In the genomic region with DNA sequence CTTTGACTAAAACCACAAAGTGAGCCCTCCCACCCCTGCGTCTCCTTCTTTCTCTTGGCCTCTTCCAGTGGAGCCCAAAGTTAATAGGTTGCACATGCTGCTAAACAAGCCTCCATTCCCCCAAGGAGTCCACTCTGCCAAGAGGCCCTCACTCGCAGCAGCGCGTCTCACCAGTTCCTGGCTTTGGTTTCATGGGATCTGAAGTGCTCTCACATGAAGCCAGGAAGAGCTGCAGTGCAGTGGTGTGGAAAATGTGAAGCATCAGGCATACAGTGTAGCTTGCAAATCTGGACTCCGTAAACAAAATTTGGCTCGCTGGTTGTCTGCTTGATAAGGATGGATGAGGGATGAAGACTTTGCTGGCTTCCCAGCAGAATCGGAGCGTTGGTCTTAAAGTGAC, we compare ENCODE assay signal across 9 mouse cellular contexts.
DNase-seq lines count a peak whose midpoint lies in the region.
"Had no signal": no experiment of that assay in that cellular context is flagged by ENCODE, and none has a peak within 500 bp of the region (broad histone marks: within the 10 kb centered on the region; RNA-seq: fewer than 3 reads in every experiment).

No protein-coding gene starts in this region.

- peak; percentile 44 to 46 for DNase-seq in kidney, postnatal 4 days
- DNase-seq in kidney, adult 8-10 months, result no peak
- DNase-seq in adrenal gland, postnatal 14 days, result peak; percentile 52
- DNase-seq in gastrocnemius, adult 18-20 months (ENCODE audit: low spot score), result peak; percentile 82
- peak; percentile 48 for DNase-seq in limb, embryonic 10.5 days (ENCODE audit: low spot score)
- no peak for DNase-seq in spleen, postnatal 10 days (ENCODE audit: low spot score in 2 of 2)
- DNase-seq in layer of hippocampus, postnatal 14 days (ENCODE audit: low spot score in 2 of 2), result no peak
- DNase-seq: cerebellum, adult 11 months; liver, postnatal 0 days had no signal

- H3K4me3 ChIP-seq in limb, embryonic 10.5 days, result no peak overlapping the region

- no peaks in the 10 kb centered on the region for H3K27me3 ChIP-seq in limb, embryonic 10.5 days (ENCODE audit: low read depth, poor library complexity, severe bottlenecking)

- no peaks in the 10 kb centered on the region for H3K36me3 ChIP-seq in limb, embryonic 10.5 days

- no peak overlapping the region for H3K27ac ChIP-seq in limb, embryonic 10.5 days

- 48% methylated on average over 8 of the region's 8 CpGs for WGBS in limb, embryonic 10.5 days

- no peaks in the 10 kb centered on the region for H3K9me3 ChIP-seq in limb, embryonic 10.5 days (replicated peaks)

- peaks cover 15% of the 10 kb centered on the region for H3K4me1 ChIP-seq in limb, embryonic 10.5 days

Comparison
In these comparisons a context has a peak if more than half of its experiments do, and no peak if none do; other contexts are left out.
1. DNase-seq: peak in kidney, postnatal 4 days (2 of 2), adrenal gland, postnatal 14 days (single experiment), gastrocnemius, adult 18-20 months (single experiment) and limb, embryonic 10.5 days (single experiment); none in kidney, adult 8-10 months (0 of 2), spleen, postnatal 10 days (0 of 2) and layer of hippocampus, postnatal 14 days (0 of 2).